Mouse (Mus musculus): ENCODE data around the gene Rab11a.
"Not testable (repeated sequence)": the region's sequence is repeated elsewhere in the genome, so short reads cannot be mapped to it uniquely, and the experiment has no call there.

The Rab11a gene

GRCm38 (mm10) chr9:64742453-64742852 is 4.9 kb upstream of the Rab11a start:
- no peak for DNase-seq (ENCODE audit: low spot score in 2 of 2)

DNA sequence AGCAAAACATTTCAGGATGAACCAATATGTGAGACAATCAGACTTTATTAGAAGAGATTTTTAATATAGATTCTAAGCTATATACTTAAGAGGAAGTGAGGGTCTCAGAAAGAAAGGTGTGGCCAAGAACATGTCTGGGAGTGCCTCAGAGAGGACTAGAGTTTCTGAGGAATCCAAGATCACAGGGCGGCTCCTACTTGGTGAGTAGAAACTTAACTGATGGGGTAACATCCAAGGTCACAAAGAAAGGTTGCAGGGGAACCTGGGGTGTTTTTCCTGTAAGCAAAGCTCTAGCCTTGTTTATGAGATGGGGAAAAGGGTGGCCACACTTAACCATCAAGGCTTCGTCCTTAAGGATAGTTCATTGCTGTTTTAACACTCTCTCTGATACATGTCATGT is 1.4 kb upstream of the Rab11a start:
- DNase-seq (ENCODE audit: low spot score in 2 of 2): no peak

DNA sequence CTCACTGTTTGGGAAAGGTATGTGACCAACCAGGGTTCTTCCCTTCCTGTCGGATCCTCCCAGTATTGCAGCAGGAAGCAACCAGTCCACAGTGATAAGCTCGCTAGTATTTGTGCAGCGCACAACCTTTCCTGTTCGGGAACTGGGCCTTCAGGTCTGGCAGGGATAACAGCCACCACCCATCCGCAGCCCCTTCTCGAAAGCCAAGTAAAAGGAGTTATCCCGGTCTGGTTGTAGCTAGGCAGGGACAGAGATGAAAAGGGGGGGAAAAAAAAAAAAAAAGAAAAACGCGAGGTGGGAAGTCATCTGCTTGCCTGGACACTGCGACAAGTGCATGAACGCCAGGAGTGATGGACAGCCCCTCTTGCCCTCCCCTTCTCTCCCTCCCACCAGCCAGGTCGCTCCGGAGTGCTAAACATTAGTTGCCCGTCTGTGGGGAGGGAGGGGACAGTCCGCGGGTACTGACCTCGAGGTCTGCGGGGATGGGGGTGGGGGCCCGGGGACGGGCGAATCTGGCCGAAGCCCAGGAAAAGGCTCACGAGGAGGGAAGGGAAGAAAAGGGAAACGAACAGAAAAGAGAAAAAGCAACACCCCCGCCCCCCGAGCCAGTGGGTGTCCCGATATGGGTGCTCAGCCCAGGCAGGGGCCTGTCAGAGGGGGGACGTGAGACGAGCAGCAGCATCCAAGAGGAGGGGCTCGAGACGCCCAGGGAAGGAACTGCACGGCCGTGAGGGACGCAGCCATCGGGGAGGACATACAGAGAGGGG is 736 bp downstream of the Rab11a start:
- peak; percentile 18 to 33 for DNase-seq (ENCODE audit: low spot score in 2 of 2)

GRCm38 (mm10) chr9:64736076-64736638 is 1.4 kb downstream of the Rab11a start:
- no peak for DNase-seq (ENCODE audit: low spot score in 2 of 2)

DNA sequence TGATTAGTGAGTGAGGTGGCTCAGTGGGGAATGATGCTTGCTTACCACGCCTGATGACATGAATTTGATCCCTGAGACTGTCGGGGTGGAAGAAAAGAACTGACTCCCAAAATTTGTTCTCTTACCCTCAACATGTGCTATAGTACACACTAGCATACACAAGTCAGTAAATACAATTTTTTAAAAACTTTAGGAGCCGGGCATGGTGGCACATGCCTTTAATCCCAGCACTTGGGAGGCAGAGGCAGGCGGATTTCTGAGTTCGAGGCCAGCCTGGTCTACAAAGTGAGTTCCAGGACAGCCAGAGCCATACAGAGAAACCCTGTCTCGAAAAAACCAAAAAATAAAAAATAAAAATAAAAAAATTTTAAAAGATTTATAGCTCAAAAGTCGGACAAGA is 2.6 kb downstream of the Rab11a start:
- DNase-seq (ENCODE audit: low spot score in 2 of 2): not testable (repeated sequence)

GRCm38 (mm10) chr9:64734166-64734565 is 3.4 kb downstream of the Rab11a start:
- DNase-seq (ENCODE audit: low spot score in 2 of 2): no peak

DNA sequence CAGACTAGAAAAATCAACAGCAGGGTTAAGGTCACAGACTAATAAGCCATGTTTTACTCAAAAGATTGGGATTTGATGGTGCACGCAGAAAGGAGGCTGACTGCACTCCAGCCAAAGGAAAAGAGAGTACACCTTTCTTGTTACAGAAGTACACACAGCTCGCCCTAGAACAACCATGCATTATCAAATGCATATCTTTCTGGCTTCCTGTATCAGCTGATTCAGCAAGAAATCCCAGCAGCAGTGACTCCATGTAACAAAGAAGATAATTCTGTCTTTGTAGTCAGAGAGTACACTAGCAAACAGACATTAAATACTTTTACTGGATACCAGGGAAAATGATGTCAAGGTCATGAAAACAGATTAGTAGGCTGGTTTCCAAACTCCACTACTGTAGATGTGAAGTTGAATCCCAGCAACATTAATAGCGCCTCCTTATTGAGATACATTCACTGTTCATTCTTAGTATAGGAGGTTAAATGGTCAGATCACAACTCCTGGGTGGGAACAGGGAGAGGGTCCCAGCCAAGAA is 6.5 kb downstream of the Rab11a start:
- no peak for DNase-seq (ENCODE audit: low spot score in 2 of 2)

- no peak for DNase-seq (ENCODE audit: low spot score in 2 of 2)
These were observed 11.1 kb downstream of the Rab11a start for GRCm38 (mm10) chr9:64726454-64726853.

- no peak for DNase-seq (ENCODE audit: low spot score in 2 of 2)
These were observed 17.9 kb downstream of the Rab11a start for GRCm38 (mm10) chr9:64719526-64720163.

DNA sequence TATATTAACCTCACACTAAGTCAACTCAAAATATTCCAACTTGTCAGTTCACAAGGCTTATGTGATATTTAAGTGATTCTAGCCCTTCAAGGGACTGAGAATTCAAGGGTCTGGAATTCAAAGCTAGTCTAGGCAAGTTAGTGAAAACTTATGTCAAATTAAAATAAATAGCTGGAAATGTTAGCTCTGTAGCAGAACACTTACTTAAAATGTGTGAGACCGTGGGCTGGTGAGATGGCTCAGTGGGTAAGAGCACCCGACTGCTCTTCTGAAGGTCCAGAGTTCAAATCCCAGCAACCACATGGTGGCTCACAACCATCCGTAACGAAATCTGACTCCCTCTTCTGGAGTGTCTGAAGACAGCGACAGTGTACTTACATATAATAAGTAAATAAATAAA is 27.3 kb downstream of the Rab11a start:
- not testable (repeated sequence) for DNase-seq (ENCODE audit: low spot score in 2 of 2)

- no peak for DNase-seq (ENCODE audit: low spot score in 2 of 2)
These were observed 33.3 kb downstream of the Rab11a start for GRCm38 (mm10) chr9:64704073-64704840.

GRCm38 (mm10) chr9:64703420-64703965 is 34.1 kb downstream of the Rab11a start:
- no peak for DNase-seq (ENCODE audit: low spot score in 2 of 2)

- peak in 1 of 2 experiments; percentile 8 for DNase-seq (ENCODE audit: low spot score in 2 of 2)
These were observed 34.6 kb downstream of the Rab11a start for GRCm38 (mm10) chr9:64702937-64703336.

- no peak for DNase-seq (ENCODE audit: low spot score in 2 of 2)
These were observed 35.2 kb downstream of the Rab11a start for GRCm38 (mm10) chr9:64702391-64702790.

DNA sequence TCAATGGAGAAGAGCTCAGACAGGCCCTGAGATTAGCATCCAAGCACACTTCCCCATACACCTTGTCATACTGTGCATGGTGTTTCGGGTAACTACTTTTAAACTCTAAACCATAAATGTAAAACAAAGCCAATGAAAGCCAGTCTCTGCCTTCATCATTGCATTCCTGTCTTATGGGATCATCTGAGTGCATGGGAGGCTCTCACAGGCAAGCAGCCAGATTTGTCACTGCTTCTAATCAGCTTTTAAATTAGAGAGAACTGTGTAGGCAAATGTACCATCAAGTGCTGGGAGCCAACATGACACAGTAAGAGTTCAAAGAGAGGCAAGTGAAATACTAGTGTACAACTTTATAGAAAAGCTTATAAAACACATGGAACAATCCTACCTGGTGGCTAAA is 35.9 kb downstream of the Rab11a start:
- DNase-seq (ENCODE audit: low spot score in 2 of 2): no peak

GRCm38 (mm10) chr9:64700451-64701311 is 36.9 kb downstream of the Rab11a start:
- DNase-seq (ENCODE audit: low spot score in 2 of 2): no peak

DNA sequence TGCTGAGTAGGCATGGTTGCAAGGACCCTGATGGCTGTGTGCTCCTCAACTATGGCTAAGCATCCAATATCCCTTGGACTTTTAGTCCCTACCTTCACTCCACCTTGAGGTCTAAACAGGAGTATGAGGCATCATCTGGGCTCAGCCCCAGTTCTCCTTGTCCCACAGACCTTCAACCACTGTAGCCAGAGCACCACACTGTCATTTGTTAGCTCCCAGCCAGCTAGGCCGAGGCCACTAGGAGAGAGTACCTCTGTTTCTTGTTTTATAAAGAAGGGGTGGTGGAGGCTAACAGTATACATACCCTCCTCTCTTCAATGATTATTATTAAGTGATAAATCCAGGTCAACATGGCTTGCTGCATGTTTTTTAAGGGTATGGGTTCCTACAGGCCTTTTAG is 39.0 kb downstream of the Rab11a start:
- DNase-seq (ENCODE audit: low spot score in 2 of 2): no peak

GRCm38 (mm10) chr9:64697677-64698076 is 39.9 kb downstream of the Rab11a start:
- no peak for DNase-seq (ENCODE audit: low spot score in 2 of 2)

DNA sequence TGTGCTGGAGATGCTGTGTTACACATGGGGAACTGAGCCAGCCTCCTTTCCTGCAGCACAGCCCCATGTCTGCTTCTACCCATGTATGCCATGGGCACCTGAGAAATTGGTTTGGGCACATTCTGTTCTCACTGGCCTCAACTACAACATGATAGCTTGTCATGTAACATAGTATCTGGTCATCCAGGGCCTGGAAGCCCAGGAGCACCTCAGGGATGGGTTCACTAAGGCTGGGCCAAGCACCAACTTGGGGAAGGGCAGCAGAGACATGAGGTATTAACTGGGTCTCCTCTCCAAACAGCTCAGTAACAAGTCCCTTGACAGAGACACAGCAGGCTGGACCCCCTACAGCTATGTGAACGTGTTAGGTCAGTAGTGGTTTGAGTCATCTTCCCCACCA is 40.6 kb downstream of the Rab11a start:
- DNase-seq (ENCODE audit: low spot score in 2 of 2): no peak

GRCm38 (mm10) chr9:64696404-64696803 is 41.2 kb downstream of the Rab11a start:
- no peak for DNase-seq (ENCODE audit: low spot score in 2 of 2)

GRCm38 (mm10) chr9:64695266-64695665 is 42.3 kb downstream of the Rab11a start:
- no peak for DNase-seq (ENCODE audit: low spot score in 2 of 2)
